Mouse (Mus musculus): ENCODE measurements around the gene Cct7.

Cct7 gene

GRCm38 (mm10) chr6:85451664-85452410 is 523 bp downstream of the Cct7 start, which contains the start of gene Pradc1:
TSS of gene Pradc1 (minus strand) at chr6:85451970.
- peak; percentile 88 to 89 for DNase-seq (ENCODE audit: low read depth in 1 of 2, low spot score in 2 of 2)

DNA sequence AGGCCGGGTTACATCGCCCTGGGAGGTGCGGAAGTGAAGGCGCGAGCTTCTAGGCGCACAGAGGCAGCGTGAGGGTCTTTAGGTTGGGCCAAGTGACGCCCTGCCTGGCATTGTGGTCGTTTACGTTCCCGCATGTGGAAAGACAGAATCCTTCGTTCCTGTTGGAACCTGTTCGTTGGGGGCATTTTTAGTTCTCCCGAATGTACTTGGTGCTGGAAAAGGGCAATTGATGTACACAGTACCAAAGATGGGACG is 1.0 kb downstream of the Cct7 start:
- no peak for DNase-seq (ENCODE audit: low read depth in 1 of 2, low spot score in 2 of 2)

DNA sequence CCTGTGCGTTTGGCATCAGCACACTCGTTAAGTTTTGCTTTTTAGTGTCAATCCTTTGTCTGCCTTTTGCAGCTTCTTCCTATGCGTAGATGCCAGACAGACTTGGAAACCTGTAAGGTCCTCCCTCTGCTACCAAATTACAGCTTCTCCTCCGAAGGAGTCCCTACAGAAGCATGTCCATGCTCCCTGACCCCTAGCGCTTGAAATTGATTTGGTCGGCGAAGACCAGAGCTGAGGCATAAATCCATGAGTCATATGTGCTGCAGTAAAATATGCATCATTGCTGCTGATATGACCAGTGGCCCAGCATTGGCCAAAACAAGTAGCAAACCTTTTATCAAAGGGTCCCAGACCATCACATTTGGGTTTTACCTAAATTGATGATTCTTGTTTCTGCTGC is 1.5 kb downstream of the Cct7 start:
- DNase-seq (ENCODE audit: low read depth in 1 of 2, low spot score in 2 of 2) = no peak

GRCm38 (mm10) chr6:85459621-85460020 is 8.3 kb downstream of the Cct7 start:
- DNase-seq (ENCODE audit: low read depth in 1 of 2, low spot score in 2 of 2) = no peak

DNA sequence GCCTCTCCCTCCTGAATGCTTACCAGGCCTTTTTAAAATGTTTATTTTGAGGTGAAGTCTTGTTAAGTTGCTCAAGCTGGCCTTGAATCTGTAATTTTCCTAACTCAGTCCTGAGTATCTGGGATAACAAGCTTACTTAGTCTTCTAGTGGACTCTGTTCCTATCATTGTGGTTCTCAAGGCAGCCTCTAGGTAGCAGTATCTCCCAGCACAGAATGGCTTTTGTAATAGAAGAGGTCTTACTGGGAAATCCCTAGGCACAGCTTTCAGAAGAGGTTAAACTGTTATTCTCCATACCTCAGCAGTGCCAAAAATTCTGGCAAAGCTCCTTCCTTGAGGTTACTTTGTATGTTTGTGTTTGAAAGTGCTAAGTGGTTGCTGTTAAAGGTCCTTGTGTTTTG is 14.1 kb downstream of the Cct7 start:
- DNase-seq (ENCODE audit: low read depth in 1 of 2, low spot score in 2 of 2) = no peak

DNA sequence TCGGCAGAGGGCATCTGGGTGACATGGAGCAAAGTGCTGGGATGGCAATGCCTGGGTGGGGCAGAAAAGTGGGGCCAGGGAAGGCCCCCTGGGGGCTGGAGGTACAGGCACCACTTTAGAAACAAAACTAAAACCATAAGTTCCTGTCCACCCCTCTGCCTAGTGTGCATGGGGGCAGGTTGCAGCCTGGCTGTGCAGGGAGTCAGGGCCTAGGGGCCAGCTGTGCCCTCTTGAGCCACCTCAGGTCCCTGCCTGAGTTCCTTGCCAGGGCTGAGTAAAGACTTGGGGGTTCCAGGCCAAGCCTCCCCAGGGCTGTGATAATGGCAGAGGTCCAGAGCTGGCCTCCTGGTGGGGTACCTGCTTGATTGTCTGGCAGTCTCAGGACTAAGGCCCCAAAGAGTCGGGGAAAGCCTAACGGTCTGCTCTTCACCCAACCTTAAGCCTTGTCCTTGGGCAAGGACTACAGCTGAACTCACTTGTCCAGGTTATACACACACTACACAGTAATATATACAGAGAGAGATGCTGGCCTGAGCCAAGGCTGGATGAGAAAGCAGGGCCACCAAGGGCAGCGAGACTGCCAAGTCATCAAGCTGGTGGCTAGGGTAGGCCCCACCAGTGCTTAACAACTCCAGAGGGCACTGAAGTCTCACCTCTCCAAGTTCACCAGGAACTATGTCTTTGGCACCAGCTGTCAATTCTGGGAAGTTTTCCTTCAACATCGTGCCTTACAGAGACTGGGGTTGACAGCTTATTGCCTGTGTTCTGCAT is 18.5 kb downstream of the Cct7 start:
- DNase-seq (ENCODE audit: low read depth in 1 of 2, low spot score in 2 of 2) = no peak

GRCm38 (mm10) chr6:85471962-85472361 is 20.6 kb downstream of the Cct7 start:
- DNase-seq (ENCODE audit: low read depth in 1 of 2, low spot score in 2 of 2) = no peak

DNA sequence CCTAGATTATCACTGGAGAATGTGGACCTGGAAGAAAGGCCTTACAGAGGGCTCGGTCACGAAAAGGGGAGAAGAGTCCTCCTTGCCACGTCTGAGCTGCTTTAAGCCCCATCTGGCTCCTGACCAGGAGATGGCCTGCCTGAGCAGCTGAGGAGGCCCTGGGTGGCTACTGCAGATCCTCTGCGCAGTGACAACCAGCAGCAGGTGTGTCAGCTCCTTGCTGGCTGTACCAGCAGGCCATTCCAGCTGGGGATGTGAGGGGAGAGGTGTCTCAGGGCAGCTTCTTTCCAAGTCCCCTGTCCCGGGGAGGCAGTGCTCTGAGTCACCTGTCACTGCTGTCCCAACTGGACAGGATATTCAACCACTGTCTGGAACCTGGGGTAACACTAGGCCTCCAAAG is 21.2 kb downstream of the Cct7 start:
- no peak for DNase-seq (ENCODE audit: low read depth in 1 of 2, low spot score in 2 of 2)

DNA sequence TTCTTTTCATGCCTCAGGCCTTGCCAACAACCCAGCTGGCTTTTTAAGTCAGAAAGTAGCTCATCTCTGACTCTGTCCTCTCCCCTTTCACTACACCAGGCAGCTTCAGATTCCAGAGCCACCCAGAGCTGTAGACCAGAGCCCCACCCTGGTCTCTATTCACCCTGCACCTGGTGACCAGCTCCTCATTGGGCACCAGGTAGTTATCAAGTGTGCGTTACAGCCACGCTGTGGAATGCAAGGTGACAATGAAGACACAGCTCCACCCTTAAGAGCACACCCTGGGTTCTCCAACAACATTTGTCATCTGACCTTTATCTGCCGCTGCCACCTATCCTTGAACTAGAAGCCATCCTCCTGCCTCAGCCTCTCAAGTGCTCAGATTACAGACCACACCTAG is 24.3 kb downstream of the Cct7 start:
- DNase-seq (ENCODE audit: low read depth in 1 of 2, low spot score in 2 of 2) = no peak

DNA sequence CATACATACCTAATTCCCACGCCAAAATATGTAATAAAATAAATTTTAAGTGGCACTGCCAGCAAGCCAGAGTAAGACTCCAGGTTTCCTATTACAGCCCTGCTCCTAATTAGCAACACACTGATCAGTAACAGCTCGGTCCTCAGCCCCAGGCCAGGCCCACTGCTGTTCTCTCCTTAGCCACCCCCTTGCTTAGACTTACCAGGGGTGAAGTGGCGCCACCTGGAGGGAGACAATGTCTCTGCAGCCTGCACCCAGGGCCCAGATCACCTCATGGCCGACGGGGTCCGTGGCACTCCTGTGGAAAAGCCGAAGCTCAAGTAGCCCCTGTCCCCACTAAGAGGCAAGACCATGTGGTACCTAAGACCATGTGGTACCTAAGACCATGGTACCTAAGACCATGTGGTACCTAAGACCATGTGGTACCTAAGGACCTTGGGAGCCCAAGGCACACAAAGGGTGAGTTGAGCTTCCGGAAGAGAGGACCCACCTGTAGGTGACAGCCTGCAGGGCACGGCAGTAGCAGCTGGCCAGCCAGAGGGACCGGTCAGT is 26.1 kb downstream of the Cct7 start:
- DNase-seq (ENCODE audit: low read depth in 1 of 2, low spot score in 2 of 2) = no peak

DNA sequence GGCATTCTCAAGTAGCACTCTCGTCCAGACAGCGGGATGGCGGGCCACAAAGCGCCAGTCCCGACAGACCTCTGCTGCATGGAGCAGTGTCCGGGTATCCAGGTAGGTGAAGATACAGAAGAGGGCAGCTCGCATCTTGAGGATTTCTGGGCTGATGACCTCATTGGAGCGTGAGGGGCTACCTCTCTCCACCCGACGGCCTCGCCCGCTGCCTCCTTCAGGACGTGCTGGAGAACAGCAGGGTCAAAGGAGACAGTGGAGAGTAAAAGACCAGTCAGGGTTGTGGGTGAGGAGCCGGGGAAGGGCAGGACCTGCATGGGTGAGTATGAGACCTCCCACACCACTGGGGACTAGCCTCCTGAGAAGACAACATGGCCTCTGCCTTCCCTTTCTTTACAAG is 27.1 kb downstream of the Cct7 start:
- no peak for DNase-seq (ENCODE audit: low read depth in 1 of 2, low spot score in 2 of 2)

- DNase-seq (ENCODE audit: low read depth in 1 of 2, low spot score in 2 of 2) = no peak
Observed at GRCm38 (mm10) chr6:85479979-85480378, 28.7 kb downstream of the Cct7 start.

DNA sequence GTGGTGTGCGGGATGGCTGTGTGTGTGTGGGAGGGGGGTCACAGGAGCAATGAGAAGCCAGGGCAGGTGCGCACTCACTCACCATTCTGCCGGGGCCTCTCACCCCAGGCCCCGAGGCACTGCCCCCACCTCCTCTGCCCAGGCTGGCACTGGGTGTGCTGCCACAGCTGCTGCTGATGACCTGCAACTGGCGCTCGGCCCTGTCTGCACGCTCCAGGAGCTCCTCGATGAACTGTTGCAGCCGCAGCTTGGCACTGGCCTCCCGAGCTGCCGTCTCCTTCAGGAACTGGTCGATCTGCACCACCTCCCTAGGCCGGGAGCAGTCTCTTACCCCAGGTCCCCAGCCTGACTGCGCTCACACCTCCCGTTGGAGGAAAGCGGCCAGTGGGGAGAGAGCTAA is 29.4 kb downstream of the Cct7 start:
- DNase-seq (ENCODE audit: low read depth in 1 of 2, low spot score in 2 of 2) = no peak

GRCm38 (mm10) chr6:85483843-85484721 is 32.8 kb downstream of the Cct7 start:
- DNase-seq (ENCODE audit: low read depth in 1 of 2, low spot score in 2 of 2) = no peak

- DNase-seq (ENCODE audit: low read depth in 1 of 2, low spot score in 2 of 2) = no peak
Observed at GRCm38 (mm10) chr6:85485738-85486137, 34.4 kb downstream of the Cct7 start.

GRCm38 (mm10) chr6:85488510-85488909 is 37.2 kb downstream of the Cct7 start:
- no peak for DNase-seq (ENCODE audit: low read depth in 1 of 2, low spot score in 2 of 2)

- no peak for DNase-seq (ENCODE audit: low read depth in 1 of 2, low spot score in 2 of 2)
Observed at GRCm38 (mm10) chr6:85489717-85490116, 38.4 kb downstream of the Cct7 start.

GRCm38 (mm10) chr6:85490252-85490651 is 38.9 kb downstream of the Cct7 start:
- DNase-seq (ENCODE audit: low read depth in 1 of 2, low spot score in 2 of 2) = no peak

- DNase-seq (ENCODE audit: low read depth in 1 of 2, low spot score in 2 of 2) = no peak
Observed at GRCm38 (mm10) chr6:85491606-85492005, 40.3 kb downstream of the Cct7 start.

GRCm38 (mm10) chr6:85496976-85497375 is 45.7 kb downstream of the Cct7 start:
- DNase-seq (ENCODE audit: low read depth in 1 of 2, low spot score in 2 of 2) = no peak

GRCm38 (mm10) chr6:85498147-85498546 is 46.8 kb downstream of the Cct7 start:
- no peak for DNase-seq (ENCODE audit: low read depth in 1 of 2, low spot score in 2 of 2)

DNA sequence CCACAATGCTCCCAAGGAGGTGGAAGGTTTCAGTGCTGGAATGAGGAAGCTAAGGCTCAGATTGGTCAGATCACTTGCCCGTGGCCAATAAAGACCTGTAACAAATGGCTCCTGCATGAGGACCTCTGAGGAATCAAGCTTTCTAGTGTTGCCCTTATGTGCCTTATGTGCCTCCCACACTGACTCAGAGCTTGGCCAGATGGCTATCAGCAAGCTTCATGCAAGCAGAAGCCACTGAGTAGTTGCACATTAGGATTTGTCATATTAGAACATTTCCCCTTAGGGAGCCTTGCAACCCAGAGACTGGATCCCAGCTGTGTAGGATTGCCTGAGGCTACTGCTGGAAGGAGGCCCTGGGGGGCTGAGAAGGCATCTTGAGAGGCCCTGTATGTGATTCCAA is 49.1 kb downstream of the Cct7 start:
- no peak for DNase-seq (ENCODE audit: low read depth in 1 of 2, low spot score in 2 of 2)

Measured in monocyte, adult 2 months (primary cell).